Mouse (Mus musculus): ENCODE measurements at regions not wholly inside any gene's neighbourhood (a gene's known extent, or its start where the extent isn't known, plus 50 kb on each side); places are given as distances from the start of the nearest gene placed in this dataset.

- DNase-seq (ENCODE audit: low read depth, low spot score) = no peak
Observed at GRCm38 (mm10) chr3:130940302-130940867, 169.9 kb upstream of the Lef1 start.

- no peak for DNase-seq (ENCODE audit: low read depth, low spot score)
Observed at GRCm38 (mm10) chr3:130936980-130937379, 173.3 kb upstream of the Lef1 start.

GRCm38 (mm10) chr3:130936336-130936735 lies 173.9 kb upstream of the Lef1 start:
- no peak for DNase-seq (ENCODE audit: low read depth, low spot score)

GRCm38 (mm10) chr3:130935926-130936315 lies 174.3 kb upstream of the Lef1 start:
- no peak for DNase-seq (ENCODE audit: low read depth, low spot score)

- DNase-seq (ENCODE audit: low read depth, low spot score) = no peak
Observed at GRCm38 (mm10) chr3:130935302-130935925, 174.9 kb upstream of the Lef1 start.

- no peak for DNase-seq (ENCODE audit: low read depth, low spot score)
Observed at GRCm38 (mm10) chr3:130932723-130933122, 177.5 kb upstream of the Lef1 start.

- DNase-seq (ENCODE audit: low read depth, low spot score) = no peak
Observed at GRCm38 (mm10) chr3:130932226-130932625, 178.0 kb upstream of the Lef1 start.

GRCm38 (mm10) chr3:130925000-130925399 lies 185.3 kb upstream of the Lef1 start:
- no peak for DNase-seq (ENCODE audit: low read depth, low spot score)

- DNase-seq (ENCODE audit: low read depth, low spot score) = no peak
Observed at GRCm38 (mm10) chr3:130923615-130923958, 186.7 kb upstream of the Lef1 start.

- no peak for DNase-seq (ENCODE audit: low read depth, low spot score)
Observed at GRCm38 (mm10) chr3:130922812-130923614, 187.3 kb upstream of the Lef1 start.

GRCm38 (mm10) chr3:130921621-130922245 lies 188.5 kb upstream of the Lef1 start:
- no peak for DNase-seq (ENCODE audit: low read depth, low spot score)

- DNase-seq (ENCODE audit: low read depth, low spot score) = no peak
Observed at GRCm38 (mm10) chr3:130913812-130914211, 183.6 kb upstream of the Rpl34 start.

- DNase-seq (ENCODE audit: low read depth, low spot score) = no peak
Observed at GRCm38 (mm10) chr3:130905101-130905500, 174.9 kb upstream of the Rpl34 start.

GRCm38 (mm10) chr3:130903329-130903728 lies 173.1 kb upstream of the Rpl34 start:
- no peak for DNase-seq (ENCODE audit: low read depth, low spot score)

GRCm38 (mm10) chr3:130902376-130902775 lies 172.2 kb upstream of the Rpl34 start:
- DNase-seq (ENCODE audit: low read depth, low spot score) = no peak

- no peak for DNase-seq (ENCODE audit: low read depth, low spot score)
Observed at GRCm38 (mm10) chr3:130901343-130901742, 171.1 kb upstream of the Rpl34 start.

- DNase-seq (ENCODE audit: low read depth, low spot score) = no peak
Observed at GRCm38 (mm10) chr3:130900846-130901245, 170.6 kb upstream of the Rpl34 start.

GRCm38 (mm10) chr3:130900054-130900840 lies 170.0 kb upstream of the Rpl34 start:
- no peak for DNase-seq (ENCODE audit: low read depth, low spot score)

- no peak for DNase-seq (ENCODE audit: low read depth, low spot score)
Observed at GRCm38 (mm10) chr3:130894168-130894814, 164.1 kb upstream of the Rpl34 start.

GRCm38 (mm10) chr3:130891310-130891709 lies 161.1 kb upstream of the Rpl34 start:
- DNase-seq (ENCODE audit: low read depth, low spot score) = no peak

GRCm38 (mm10) chr3:130888587-130888986 lies 158.4 kb upstream of the Rpl34 start:
- no peak for DNase-seq (ENCODE audit: low read depth, low spot score)

Data from c-Kit-negative CD71-positive TER-119-positive erythroid progenitor cells, embryonic 14.5 days (primary cell).